Mouse (Mus musculus) mouse trophoblast stem cell (cell line): ENCODE results near the gene Celsr1.

ENCODE experiments used
- in situ Hi-C, 2 experiments: fragments of 300-500 bp; cut with MseI, MboI; formaldehyde crosslinking; loops; 2 replicates in 1 of 2; 3 replicates in 1 of 2; pipeline ENCODE4 v1.15.1; 2025

The Celsr1 gene

DNA sequence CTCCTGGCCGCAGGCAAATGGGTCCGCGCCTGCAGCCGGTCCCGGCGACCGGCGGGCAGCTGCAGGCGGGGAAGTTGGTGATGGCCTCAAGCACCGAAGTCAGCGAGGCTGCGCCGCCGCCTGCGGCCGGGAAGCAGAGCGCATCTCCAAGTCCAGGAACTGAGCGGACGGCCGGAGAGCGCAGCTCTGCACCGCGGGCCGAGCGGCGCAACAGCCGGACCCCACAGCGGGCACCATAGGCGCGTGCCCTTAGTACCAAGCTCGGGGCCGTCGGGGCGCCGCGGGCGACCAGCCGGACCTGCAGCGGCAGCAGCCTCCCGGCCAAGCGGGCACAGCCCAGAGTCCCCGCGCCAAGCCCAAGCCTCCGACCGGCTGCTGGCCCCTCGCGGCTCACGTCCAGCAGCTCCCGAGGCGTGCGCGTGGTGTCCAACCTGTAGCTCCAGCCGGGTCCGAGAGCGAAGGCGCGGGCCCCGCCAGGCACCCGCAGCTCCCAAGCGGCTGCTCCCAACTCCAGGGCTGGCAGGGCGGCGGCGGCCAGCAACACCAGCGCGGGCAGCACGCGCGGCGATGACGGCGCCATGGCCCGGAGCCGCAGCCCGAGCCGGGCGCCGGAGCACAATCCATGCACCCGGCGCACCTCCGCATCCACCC, at the start of gene Celsr1:
Gene Celsr1 (minus strand): TSS at position 587 of the 651 bp plus-strand sequence.
- in situ Hi-C loops, result no loop called here

DNA sequence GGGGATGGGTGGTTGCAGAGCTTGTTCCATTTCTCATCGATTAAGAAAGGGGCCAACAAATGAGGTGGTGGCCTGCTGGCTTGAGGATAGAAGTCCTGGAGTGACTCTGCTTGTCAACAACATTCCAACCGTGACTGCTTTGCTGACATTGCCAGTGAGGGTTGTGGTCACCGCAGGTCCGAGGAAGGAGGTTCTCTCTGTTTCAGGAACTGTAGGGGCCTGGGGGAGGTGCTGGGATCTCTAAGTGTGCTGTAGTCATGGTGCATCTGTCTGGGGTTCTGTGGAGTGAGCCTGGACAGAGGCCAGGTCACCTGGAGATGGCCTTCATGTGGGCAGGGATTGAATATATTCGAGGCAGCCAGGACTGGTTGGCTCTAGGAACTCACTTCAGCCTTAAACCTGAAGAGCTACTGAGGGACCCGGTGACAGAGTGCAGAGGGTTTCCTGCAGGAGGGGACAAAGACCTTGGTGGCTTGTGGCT, 49.7 kb upstream of the Celsr1 start:
- in situ Hi-C loops, result no loop called here

DNA sequence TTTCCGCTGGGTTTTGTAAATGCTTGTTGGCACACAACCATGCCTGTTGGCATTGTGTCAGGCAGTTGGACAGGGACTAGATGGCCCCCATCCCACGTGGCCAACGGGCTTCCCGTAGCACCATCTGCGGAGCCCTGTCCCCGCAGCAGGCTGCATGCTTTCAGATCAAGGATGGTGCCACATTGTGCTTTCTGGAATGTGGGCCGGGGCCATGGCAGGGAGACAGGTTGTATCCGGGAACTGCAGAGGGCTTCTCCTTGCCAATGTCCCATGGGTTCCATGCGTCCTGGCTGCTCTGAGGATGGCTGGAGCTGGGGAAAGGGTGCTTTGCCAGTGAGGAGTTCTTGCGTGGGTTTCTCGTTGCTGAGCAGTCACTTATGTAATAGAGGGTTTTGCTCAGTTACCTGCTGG, 49.0 kb upstream of the Celsr1 start:
- in situ Hi-C loops, result no loop called here

DNA sequence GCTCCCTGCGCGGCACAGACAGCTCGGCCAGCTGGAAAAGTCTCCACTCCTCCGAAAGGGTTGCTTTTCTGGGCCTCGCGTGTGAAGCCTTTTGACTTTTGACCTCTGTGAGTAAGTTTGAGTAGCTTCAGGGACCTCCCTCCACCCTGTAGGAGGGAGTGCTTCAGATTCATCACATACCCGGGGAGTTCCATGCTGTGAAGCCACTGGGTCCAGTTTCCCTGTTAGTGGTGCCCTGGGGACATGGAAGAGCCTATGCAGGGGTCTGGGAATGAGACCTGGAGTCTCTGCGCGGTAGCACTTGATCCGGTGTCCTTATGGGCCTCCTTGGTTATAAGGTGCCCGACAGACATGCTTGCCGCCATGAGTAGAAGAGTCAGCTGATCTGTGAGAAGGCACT, 48.1 kb upstream of the Celsr1 start:
- in situ Hi-C loops, result no loop called here

DNA sequence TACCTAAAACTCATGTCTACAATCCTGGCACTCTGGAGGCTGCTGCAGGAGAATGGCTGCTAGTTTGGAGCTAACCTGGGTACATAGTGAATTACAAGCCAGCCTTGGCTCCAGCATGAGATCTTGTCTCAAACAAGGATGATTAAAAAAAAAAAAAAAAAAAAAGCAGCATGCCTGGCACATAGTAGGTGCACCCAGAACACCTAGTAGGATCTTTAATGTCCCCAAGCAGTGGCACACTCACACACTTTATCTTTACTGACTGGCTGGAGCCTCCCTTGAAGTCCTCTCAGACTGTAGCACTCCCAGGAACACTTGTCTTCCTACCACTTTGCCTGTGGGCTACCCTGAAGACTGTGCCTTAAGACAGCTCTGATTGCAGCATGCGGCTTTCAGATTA, 46.8 kb upstream of the Celsr1 start:
- in situ Hi-C loops, result no loop called here

DNA sequence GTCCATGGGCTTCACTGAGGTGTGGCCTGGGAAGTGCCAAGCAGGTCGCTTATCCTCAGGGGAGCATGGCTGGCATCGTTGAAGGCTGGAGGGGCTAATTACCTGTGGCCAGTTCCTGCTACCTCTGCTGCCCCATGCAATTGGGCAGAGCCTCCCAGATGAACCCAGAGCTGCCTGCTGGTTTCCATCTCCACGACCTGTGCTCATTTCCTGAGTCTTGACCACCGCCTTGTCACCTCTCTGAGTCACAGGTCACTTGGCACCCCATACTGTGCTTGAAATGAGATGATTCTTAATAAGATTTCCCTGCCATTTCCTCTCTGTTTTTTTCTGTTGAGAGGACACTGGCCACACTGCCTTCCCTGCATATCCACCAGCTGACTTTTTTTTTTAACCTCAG, 46.3 kb upstream of the Celsr1 start:
- in situ Hi-C loops, result no loop called here

DNA sequence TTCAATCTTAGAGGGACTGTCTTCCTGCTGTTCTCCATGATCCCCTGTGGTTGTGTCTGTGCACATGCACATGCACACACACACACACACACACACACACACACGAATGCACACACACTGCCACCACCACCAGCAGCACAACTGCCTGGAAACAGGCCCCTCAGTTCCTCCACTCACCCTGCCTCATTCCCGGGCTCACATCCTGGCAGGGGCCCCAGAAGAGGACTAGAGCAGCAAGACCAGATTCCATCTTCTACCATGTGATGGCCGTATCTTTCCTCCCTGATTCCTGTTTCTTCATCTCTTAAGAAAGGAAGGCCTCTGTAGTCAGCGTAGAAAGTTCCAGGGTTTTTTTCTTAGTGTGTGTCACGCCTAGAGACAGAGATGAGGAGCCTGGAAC, 45.9 kb upstream of the Celsr1 start:
- in situ Hi-C loops, result no loop called here

DNA sequence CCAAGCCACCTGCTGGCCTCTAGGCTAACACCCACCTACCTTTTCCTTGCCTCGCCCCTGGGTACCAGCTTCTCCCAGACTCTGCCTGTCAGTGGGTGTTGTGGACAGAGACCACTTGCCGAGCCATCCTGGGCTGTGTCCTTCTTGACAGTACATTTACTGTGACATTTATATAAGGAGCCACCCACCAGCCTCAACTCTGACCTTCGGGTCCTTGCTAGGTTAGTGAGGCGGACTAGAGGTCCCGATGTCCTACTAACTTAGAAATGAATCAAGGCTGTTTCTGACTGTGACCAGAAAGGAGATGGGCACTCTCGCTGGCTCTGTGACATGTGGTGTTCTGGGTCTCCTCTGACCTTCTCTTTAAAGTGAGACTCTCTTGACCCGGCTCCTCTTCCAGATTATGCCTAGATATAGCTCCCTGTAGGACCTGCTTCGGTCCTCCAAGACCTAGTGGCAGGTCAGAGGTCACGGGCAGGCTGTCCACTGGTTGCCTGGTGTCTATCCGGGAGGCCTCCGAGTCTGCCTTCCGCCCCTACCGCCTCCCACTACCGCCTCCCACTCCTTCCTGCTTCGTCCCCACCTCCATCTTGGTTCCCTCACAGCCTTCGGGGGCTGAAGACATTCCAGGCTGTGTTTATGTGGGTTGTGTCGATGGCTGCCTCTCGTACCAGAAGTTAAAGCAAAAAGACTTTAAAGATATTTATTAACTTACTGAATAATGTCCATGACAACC, 45.1 kb upstream of the Celsr1 start:
- in situ Hi-C loops, result no loop called here

DNA sequence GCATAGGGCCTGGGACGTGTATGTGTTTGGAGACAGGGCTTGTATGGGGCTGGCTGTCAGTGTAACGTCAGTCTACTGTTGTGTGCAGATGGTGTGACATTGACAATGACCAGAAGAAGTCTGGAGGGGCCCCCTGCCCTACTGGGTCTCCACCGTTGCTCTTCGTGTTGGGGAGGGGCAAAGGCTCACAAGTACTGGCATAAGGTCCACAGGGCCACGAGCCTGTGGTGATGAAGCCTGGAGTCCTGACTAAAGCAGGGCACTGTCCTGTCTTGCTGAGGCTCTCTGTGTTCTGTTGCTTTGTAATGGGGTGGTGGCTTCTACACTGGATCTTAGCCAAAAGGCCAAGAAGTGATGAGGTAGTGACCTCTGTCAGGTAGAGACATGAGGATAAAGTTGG, 44.4 kb upstream of the Celsr1 start:
- in situ Hi-C loops, result no loop called here

DNA sequence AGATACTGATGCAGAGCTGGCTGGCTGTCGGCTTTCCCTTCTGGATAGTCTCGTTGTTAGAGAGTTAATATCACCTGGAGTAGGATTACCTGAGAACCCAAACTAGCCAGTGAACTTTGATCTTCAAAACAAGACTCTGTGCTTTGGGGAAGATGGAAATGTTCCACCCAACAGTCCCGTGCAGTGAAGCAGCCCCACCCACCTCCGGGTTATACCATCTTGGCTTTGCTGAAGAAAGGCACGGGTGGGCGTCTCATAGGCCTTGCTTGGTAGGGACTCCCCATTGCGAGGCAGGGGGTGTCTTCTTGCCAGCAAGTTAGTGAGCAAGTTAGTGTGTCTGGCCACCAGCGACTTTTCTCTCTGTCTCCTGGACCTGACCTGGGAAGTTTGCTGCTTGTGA, 42.8 kb upstream of the Celsr1 start:
- in situ Hi-C loops, result no loop called here

DNA sequence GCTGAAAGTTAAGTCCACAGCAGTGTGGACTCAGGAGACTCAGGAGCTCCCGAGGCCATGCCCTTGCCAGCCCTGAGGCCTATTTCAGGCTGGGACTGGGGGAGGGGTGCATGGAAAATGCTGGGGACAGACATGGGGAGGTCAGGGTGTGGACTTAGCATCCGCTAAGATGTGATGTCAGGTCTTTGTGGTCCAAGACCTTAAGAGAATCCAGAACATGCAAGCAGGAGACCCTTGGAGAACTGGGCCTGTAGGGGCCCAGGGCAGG, 42.4 kb upstream of the Celsr1 start:
- in situ Hi-C loops, result no loop called here

DNA sequence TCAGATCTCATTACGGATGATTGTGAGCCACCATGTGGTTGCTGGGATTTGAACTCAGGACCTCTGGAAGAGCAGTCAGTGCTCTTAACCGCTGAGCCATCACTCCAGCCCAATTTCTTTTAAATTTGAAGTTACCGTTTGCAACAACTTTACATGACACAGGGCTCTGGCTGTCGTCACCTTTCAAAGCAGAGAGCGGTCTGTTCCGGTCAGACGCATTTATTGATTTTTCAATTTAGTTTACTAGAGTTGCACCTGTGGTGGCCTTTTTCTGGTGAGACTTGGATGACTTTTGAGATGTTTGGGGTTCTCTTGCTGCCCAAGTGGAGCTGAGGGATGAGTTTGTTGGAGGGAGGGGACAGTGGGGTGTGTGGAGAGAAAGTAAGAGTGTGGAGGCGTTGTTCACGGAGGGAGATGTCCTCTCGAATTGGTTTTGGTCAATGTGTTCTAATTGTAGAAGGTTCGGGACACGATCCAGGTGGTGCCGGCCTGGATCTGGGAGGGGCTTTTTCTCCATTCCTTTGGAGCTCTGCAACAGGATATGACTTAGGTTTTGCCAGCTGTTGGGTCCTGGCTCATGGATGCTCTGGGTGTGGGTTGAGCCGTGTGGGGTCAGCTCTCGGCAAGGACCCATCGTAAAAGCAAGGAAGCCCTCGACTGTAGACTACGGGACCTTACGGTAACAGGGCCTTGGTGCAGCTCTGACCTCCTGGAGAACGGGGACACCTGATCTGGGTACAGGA, 41.9 kb upstream of the Celsr1 start:
- in situ Hi-C loops, result no loop called here

DNA sequence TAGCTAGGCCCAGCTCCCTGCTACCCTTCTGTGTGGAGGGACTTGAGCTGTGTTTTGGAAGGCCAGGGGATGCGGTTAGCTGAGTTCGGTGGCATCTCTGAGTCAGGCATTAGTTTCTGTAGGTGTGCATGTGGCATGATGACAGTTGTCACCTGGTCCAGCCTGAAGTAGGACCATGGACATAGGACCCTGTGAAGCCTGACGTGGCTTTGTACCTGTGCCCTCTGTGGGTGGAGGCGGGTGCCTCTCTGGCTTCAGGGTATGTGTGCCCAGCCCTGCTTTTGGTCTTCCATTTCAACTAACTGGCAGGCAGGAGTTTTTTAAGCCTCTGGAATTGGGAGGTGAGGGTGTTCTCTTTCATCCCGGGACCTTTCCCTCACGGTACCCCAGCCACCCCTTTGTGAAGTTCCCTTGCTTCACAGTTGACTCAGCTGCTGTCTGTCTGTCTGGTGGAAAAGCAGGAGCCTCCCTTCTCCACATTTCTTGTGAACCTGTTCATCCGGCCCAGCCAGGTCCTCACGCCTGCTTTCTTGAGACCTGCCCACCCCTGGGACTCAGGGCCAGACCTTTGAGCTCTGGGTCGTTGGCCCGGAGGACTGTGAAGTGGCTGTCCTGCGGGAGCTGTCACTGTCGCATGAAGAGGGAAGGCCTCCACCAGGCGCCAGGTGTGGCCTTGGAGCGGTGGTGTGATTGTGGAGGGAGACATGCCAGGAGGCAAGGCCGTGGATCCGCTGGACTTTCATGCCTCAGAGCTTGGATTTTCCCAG, 40.8 kb upstream of the Celsr1 start:
- in situ Hi-C loops, result no loop called here

DNA sequence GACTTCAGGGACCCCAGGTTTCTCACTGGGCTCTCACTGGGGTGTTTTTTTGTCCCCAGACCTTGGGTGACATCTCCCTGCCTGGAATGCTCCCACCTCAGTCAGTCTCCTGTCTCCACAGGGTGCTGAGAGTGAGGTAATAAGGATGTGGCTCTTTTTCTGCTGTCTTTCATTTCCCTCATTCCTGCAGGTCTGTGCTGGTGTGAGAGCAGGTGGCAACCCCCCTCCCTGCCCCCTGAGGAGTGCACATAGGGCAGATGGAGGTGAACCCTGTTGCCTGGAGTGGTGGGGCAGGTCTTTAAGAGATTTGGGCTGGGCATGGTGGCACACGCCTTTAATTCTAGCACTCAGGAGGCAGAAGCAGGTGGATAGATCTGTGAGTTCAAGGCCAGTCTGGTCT, 37.6 kb upstream of the Celsr1 start:
- in situ Hi-C loops, result no loop called here

DNA sequence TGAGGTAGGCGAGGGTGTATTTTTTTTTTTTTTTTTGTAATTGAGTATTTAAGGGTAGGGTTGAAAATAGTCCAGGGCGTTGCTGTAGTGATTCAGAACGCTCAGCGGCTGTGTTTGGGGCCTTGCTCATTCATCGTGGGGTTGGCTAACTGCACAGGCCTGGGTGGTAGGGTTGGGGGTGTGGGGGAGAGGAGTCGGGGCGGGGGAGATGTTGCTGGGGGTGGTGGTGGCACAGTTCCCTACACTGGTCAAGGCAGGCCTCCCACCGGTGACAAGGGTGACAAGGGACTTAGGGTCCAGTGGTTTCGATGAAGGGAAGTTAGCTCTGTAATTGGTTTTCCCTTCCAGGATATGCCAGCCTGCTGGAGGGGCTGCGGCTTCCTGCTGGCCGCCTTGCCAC, 36.8 kb upstream of the Celsr1 start:
- in situ Hi-C loops, result no loop called here

DNA sequence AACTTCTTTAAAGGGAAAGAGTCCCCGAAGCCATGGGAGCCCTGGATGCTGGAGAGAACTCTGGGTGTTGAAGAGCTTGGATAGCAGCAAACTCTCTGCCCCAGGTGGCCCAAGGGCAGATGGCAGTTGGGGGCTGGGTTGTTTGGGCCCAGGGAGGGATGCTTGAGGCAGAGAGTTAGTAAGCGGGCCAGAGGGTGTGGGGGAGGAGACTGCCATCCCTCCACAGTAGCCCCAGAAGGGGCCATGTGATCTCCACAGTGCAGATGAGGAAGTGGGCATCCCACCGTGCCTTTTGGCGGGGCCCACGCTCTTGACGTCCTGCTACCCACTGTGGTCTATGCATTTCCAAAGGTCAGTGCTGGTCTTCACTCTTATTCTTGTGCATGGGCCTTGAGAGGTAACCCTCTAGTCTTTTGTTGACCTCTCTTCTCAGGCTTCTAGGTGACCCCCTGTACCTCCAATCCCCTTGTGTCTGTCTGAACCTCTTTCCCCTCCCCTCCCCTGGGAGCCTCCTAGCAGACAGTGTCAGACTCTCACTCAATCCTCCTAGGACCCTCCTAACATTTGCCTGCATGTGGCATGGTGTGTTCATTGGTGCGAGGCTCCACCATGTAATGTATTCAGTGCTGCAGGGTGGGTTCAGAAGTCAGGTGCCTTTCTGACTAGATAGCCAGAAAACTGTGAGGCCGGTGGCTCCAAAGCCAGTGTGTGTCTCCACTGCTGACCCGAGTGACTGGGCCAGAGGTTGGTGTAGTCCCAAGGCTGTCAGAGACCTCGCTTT, 35.6 kb upstream of the Celsr1 start:
- in situ Hi-C loops, result no loop called here

DNA sequence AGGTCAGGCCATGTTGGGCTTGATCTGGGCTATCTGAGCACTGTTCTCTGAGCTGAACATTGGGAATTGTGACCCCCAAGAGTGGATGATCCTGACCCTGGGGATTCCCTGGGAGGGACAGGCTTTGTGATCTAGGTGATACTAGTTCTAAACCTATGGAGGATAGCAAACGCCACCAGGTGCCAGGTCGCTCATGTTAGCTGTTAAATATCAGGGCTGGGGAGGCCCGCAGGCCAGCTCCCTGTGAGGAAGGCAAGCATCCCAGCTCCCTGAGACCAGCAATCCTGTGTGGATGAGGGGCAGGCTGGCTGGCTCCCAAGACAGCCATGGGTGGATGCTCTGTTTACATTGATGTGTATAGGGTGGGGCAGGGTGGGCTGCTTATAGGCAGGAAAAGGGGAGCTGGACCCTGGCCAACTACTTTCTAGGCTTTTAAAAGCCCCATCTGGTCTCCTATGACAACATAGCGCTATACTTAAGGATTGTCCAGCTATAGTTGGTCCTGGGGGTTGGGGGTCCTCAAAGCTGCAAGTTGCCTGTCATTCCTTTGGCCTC, 34.4 kb upstream of the Celsr1 start:
- in situ Hi-C loops, result no loop called here

DNA sequence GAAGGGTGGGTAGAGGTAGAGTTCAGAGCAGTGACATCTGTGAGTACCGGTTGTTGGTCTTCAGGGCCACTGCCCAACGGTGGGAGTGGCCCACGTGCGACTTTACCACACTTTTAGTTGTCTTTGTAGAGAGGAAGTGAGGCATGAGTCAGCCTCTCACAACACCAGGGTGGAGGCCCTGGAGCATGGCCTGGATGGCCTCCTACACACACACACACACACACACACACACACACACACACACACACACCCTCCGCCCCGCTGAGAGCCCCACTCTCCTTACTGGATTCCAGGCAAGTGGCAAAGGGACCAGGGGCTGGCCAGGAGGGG, 34.0 kb upstream of the Celsr1 start:
- in situ Hi-C loops, result no loop called here

DNA sequence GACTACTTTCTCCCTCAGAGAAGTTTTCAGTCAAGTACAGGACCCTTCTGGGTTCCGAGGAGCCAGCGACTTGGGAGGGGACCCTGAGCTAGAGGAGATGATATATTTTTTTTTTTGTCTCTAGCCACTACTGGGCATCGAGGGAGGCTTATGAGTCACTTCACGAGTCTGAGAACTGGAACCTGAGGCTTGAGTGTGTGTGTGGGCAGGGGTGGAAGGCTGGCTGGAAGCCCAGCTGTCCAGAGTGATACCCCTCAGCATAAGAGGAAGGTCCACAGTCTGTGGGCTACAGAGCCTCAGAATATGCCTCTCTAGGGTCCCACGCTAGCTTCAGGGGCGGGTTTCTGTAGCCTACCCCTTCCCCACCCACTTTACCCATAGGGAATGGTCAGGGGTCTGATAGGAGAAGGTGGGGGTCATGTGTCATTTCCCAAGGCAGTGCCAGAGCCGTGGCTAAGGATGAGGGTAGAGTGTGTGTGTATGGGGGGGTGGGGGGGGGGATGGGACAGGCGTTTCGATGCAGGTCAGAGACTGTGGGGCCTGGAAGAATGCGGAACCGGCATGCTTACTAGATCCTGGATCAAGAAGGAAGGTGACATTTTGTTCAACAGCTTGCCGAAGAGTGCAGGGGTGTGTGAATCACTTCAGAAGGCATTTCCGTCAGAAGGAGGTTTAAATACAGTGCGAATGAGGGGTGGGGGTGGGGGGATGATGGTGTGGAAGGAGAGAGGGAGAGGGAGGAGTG, 33.4 kb upstream of the Celsr1 start:
- in situ Hi-C loops, result no loop called here

DNA sequence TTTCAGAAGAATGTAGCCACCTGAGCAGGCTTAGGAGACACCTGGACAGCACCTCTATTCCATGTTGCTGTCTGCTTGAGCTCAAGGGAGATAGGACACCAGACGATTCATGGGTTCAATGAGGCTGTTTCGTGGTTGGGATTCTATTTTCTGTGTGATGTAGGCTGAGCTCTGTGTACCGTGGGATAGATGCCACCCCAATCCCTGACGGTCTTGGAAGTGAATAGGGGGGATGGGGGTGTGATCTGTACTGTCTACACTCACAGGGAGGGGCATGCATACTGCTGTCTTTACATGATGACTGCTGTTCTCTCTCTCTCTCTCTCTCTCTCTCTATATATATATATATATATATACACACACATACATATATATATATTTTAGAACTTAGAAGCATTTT, 31.8 kb upstream of the Celsr1 start:
- in situ Hi-C loops, result no loop called here

DNA sequence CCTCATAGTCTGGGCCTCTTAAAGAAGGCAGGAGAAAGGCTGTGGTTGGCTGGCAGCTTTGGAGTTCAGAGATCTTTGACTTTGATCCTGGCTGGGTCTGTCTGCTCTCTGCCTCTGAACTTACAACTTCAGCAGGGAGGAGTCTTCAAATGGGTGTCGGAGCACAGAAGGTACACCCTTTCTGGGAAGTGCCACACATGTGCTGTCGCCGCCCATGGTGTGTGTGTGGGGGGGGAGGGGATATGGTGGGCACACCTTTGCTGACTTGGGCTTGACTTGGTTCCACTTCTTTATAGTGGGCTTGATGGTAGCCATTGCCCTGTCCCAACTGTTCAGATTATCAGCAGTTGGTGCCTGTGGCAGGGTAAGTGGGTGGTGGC, 31.3 kb upstream of the Celsr1 start:
- in situ Hi-C loops, result no loop called here
